Mouse (Mus musculus) right cerebral cortex, postnatal 4 days (tissue): ENCODE data around the gene Gucy2e.

ENCODE experiments used
- DNase-seq: peaks from one replicate; pipeline ENCODE4 v3.0.0-alpha.2; 2022

The Gucy2e gene

GRCm38 (mm10) chr11:69169313-69169712 lies 67.5 kb downstream of the Gucy2e start:
- no peak for DNase-seq
